Mouse (Mus musculus) brain, embryonic 18.5 days (tissue): Measurements from ENCODE around the gene Npnt.

ENCODE experiments used
- DNase-seq: peaks from one replicate; pipeline ENCODE4 v3.0.0-alpha.2; 2012; ENCODE audit warnings: low read depth, low spot score

The Npnt gene

DNA sequence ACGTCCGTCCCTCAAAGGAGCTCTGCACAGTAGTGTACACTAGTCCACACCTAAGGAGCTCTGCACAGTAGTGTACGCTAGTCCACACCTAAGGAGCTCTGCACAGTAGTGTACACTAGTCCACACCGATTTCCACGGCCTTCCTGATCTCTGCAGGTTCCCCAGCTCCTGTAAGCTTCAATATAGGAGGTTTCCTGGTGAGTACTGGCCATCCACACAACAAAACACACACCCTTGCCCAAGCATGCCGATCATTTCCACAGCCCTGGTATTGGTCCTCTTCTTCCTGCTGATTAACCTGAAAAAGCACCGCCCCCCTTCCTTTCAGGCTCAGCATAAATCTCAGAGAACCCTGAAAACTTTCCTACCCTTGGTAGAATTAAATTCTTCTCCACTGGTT, 57.6 kb downstream of the Npnt start:
- DNase-seq = no peak

DNA sequence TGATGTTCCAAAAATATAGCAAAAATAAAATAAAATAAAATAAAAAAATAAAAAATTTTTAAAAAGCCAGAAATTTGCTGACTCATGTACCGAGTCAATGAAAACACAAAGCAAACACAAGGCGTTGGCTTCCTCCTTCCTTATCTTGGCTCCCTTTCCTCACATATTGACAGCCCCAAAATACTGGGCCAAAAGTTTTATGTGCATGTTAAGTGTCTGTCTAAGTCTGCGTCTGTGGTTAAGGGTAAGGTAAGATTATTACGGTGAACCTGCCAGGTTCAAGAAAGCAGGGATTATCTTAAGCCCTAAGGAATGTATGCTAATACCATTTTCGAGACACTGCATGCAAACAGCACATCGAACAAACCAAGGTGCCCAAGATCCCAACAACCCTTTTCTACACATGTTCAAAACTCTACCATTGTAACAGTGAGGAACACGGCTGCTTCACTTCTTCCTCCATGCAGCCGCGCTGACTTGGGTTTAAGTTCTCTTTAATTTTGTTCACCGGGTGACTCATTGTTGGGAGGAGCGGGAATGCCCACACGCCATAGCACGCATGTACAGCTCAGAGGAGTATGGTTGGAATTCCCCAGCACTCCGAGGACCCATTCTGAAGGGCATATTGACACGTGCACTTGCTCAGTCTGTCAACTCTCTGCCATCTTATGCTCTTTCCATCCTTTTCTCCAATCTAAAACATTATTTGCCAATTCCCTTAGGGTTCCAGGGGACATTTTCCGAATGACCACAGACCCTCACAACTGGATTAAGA, 62.8 kb downstream of the Npnt start:
- no peak for DNase-seq

DNA sequence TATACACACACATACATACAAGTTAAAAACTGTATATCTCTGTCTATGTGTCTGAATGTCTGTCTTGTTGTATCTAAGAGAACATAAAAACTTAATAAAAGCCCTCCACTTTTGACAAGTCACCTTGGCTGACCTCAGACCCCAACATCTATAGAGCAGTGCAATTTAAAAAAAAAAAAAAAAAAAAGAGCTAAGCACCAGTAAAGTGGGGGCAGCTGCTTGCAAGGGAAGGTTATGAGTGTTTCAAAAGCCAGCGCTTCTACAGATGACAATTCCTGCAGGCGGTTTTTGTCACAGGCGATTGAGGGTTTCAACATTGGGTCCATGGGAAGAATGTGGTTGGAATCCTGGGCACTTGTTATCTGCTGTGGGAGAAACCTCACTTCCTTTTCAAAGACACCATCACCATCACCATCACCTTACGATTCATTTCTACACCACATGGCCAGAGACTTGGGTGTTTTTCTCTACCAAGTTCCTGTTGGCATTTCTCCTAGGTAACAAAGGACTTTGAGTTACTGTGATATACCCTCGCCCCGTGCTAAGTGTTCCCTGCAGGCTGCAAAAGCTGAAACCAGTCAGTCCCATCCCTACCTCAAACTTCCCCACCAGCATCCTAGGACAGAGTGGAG, 63.6 kb downstream of the Npnt start:
- no peak for DNase-seq

DNA sequence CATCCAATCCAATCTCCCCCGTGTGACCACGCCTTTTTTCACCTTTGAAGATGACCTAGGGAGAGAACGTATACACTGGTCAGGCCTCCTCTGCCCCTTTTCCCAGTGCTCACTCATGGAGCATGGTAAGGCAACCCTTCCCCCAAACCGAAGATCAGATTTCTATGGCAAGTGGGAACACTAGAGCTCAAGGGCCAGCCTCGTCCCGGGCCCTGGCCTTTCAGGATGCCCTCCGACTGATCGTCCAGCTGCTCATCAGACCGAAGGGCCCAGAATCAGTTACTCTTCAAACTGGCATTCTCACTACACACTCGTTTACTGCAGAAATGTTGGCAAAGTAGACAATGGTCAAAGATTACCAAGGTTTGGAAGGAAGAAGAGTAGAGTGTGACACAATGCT, 65.6 kb downstream of the Npnt start:
- DNase-seq = no peak

DNA sequence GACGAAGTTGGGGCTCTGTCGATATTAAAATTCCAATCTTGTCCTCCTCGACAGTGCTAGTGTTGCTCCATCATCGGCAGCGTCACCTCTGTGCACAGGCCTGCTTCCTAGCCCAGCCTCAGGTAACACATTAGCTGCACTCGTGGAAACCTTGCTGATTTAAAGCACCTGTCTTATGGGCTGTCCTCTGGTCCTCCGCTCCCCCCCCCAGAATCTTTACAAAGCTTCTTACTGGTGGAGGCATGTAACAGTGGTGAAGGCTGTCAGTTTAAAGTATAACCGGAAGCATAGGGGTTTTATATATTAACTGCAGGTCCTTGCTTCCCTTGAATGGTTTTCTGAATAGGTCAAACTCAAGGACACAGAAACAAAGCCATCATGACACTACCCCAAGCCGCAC, 66.8 kb downstream of the Npnt start:
- DNase-seq = no peak

DNA sequence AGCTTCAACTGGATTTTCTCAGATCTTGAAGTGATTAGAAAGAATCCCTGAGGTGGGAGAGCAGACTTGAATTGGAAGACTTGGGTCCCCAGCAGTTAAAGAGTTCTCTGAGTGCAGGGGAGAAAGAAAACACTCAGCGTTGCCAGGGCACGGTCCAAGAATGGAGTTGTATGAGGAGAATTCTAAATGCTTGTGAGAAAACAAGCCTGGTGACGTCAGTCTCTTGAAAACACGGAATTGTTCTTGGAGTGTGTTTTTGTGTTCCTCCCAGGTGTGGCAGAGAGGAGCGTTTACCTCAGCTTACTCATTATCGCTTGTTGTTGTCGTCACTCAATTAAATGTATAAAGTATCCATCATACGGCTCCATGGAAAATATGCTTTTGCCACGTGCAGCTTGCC, 69.3 kb downstream of the Npnt start:
- DNase-seq = no peak

DNA sequence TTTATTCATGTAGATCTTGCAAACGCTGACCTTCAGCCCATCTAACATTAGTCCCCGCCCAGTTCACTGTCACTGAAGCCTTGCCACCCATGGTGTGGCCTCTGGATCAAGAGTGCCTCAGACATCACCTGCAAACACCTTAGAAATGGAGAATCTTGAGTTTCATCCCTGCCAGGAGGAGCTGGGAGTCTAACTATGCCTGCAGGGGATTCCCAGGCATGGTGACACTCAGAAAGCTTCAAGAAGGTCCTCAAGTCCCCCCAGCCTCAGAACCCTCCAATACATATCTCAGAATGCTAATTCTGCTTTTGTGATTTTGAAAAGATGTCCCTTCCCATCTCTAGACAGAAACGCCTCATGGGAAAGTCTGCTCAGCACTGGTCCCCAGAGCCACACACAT, 69.7 kb downstream of the Npnt start:
- no peak for DNase-seq

DNA sequence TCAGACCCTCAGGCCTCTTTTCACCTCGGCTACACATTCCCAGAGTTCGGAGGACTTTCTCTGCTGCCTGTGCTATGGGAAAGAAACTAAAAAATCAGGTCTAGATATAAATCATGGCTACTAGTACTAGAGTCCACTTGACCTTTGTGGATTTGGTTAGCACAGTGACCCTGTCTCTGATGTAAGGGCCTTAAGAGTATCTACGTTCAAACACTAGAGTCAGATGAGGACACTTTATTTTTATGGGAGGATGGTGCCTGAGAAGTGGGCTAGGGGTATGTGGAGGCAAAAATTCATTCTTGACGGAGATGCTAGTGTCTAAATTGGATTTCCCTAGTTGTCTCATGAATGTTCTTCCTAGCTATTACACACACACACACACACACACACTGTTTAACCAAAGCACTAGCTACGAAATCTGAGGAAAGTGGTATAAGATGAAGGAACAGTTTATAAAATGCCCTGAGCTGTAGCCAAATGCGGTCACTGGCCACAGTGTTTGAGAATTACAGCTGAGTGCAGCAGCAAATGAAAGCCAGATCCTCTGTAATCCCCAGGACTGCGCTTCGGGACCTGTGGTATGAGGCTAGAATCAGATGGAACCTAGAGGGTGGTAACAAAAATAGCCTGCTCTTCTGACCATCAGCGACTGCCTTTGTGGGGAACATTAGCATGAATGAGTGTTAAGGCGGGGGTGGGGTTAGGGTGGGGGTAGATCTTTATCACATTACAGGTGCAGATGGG, 73.0 kb downstream of the Npnt start:
- DNase-seq = no peak

DNA sequence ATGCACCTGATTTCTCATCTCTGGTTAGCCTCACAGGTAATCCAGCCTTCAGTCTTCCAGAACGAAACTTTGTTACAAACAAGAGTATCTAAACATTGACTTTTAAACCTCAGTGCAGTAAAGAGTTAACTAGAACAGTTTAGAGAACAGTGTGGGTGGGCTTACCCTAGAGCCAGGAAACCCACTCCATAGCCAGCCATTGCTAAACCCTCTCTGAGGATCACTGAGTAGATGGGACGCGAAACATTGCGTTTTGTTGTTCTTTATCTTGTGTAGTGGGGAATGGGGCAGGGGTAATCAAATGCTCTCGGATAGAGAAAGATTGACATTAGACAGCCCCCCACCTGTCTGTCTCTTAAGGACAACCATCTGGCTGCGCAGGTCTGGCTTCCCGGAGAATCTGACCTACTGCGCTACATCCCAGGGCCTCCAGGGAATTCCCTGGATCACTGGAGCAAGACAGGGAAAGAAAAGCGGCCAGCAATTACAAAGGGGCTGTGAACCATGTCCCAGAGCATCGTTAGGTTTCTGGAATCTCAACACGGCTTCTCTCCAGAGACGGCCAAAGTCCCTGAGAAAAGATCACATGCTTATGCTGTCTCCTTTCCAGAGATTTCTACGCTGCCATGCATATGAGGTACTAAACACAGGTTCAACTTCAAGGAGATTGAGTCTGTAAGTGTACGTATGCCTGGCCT, 73.9 kb downstream of the Npnt start:
- no peak for DNase-seq

DNA sequence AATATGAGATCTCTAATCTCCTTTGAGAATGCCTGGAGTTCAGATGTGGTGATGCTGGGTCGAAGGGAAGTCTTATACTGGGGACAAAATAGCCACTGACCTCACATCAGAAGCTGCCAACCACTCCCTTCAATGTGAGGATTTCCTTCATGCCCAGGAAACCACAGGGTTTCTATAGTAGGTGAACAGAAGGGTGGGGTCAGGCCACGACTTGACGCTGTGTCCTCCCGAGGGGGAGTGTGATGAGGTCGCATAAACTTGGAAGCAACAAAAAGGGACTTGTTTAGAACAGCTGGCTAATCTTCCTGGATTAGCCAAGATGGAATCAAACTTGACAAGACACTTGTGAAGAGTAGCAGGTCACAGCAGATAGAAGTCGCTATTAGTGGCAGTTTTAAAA, 76.8 kb downstream of the Npnt start:
- no peak for DNase-seq

DNA sequence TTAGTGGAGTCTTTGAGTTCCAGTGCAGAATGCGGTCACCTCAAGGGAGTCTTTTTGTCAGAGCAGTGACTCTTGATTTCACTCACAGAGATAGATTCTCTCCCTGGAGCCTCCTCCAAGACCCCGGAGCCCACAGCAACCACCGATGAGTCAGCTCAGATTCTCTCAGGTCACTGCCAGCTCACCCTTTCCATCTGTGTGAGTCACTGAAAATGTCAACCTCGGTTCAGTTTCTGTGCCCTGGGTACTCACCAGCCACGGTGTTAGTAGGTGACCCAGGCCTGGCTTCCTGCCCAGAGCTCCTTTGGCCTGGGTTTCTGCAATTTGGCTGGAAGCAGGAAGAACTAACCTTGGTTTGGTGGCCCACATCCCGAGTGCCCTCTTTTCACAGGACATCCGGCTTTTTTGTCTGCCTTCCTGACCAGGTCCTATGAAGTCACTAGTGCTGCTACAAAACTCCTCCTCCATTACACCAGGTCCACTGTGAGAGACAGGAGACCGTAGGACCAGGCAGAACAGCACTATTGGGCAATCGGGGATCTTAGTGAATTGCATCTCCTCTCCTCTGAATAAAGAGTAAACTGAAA, 78.7 kb downstream of the Npnt start:
- no peak for DNase-seq

DNA sequence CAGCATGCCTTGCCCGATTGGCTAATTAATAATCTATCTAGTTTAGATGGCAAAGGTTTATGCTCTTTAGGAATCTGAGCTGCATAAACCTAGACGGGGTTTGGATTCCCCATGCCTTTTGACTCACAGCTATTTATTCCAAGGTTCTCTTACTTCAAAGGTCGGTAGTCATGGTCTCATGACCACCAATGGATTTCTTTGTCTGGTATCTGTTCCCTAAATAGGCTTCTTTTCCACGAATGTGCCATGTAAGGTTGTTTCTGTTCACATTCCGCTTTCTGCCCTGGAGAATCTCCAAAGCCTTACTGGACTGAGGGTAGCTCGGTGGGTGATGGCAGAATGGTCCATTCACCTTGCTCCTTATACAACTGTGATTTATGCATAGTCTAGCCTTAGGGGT, 80.0 kb downstream of the Npnt start:
- no peak for DNase-seq

DNA sequence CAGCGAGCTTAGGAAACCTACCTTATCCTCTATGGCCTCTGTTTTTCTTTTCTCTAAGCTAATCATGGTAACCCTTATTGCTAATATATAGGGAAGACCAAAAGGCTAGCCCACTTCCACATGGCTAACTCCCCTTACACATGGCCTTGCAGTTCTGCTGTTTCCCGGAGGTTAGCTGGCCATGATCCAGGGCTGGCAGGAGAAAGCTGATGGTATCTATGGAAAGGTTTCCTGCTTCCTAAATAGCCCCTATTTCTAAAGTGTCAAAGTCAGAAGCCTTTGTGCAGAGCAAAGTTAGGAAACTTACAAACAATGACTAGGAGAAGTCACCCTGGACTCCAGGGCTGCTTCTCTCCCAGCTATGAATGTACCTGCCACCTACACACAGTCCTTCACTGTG, 81.3 kb downstream of the Npnt start:
- no peak for DNase-seq

DNA sequence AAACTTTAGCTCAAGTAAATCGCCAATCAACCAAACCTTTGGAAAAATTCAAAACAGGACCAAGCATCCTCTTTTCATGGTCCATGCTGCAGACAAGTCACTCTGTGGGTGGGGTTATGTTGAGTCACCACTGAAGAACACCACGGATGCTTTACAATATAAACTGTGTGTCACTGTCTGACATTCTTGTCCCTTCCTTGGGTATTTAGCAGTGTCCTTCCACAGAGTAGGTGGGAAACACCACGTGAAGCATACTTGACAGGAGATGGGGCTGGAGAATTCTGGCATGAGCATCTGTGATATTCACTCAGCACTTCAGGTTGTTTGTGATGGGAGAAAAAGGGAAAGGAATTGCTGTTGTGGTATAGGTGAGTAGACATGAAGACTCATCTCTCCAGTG, 83.1 kb downstream of the Npnt start:
- DNase-seq = no peak

DNA sequence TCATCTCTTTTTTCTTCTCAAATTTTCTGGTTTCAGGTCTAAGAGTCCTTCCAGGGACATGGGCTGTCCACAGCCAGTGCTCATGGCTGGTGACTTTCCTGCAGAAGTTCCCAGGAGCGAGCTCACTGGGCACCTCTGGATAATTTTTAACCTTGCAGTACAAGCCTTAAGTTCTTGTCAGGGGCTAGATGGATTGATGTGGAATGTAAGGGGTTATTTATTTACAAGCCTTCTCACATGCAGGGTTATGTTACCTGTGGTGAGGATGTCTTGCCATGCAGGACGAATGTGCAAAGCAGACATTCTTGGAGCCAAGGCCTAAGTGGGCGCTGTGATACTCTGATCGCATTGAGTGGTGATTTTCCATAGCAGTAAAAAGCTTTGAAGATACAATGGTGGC, 84.5 kb downstream of the Npnt start:
- no peak for DNase-seq

DNA sequence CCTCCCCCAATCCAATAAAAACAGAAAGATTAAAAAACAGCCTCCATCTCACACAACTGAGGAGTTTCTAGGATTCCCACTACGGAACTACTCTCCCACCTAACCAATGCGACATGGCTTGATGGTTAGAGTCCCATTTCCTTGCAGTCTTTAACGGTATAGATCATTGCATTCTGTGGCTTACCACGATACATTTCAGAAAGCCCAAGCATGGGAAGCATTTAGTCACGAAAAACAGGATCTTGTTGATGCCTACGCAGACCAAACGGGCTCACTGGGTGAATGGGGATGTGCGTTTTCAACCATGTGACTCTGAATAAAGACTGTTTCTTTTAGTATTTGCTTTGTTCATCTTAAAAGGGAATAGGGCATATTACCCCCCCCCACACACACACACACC, 85.1 kb downstream of the Npnt start:
- DNase-seq = no peak

DNA sequence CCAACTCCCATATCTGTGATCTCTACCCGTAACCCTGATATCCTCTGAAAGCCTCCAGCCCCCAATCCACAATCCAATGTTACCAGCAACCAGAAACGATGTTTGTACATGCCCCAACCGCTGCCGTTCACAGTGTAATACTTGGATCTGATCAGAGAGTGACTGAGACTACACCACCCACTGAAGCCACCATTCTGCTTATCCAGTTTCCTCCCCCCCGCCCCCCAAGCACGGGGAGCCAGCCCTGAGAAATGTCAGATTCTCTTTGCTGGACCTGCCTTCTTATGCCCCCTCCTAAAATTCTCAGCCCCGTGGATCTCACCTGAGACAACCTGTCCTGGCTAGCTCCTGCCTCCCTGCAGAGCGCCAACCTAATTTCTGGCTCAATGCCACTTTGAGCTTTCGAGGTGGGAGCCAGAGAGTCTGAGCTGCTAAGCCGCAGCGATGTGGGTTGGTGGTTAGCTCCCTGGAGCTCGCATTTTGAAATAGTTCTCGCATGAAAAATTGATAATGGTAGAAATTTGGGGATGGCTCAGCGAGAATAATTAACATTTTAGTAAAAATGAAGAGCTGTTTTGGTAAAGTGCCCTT, 85.7 kb downstream of the Npnt start:
- DNase-seq = no peak

DNA sequence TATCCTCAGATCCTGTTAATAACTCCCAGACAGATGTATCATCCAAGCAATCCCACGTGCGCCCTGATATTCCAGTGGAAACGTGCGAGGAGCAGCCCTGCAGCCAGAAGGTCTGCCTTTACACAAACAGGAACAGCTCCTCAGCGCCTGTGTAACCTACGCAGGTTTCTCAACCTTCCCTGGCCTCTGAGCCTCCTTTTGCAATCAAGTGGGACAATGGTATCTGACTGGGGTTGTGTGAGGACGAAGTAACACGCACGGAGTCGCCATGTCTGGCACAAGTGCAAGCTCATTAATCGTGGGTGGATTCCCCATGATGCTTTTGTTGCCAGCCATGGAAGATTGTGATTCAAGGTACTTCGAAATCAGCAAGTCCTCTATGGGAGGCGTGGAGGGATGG, 86.2 kb downstream of the Npnt start:
- no peak for DNase-seq

DNA sequence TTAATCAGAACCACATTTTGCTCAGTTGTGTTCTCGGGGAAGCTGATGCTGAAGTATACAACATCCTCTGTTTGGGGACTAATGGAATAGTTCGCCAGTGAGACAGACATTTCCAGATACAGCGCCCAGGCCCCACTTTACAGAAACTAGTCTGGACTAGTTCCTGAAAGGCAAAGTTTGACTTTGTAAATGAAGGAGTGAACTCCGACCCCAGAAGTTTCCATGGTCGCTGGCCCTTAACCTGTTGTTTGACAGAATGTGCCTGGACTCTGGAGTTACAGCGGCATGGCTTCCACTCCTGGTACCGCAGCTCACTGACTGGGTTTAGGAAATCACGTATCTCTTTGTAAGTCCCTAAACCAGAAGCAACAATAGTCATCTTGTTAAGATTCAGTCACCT, 89.3 kb downstream of the Npnt start:
- DNase-seq = no peak

DNA sequence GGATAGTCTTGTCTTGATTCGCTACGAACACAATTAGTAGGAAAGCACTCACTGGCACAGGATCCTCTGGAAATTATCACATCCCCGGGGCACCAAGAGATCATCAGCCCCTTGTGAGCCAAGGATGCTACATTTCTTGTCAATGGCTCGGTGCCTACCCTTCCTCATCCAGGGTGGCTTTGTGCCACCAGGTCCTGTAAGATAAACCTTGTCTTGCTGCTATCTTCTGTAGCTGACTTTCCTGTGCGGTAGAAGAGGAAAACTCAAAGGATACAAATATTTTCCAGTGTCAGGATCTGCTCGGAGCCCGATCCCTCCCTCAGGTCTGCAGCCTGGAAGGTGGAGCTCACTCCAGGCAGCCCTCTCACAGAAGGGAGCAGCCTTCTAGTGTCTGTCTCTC, 90.5 kb downstream of the Npnt start:
- DNase-seq = no peak

DNA sequence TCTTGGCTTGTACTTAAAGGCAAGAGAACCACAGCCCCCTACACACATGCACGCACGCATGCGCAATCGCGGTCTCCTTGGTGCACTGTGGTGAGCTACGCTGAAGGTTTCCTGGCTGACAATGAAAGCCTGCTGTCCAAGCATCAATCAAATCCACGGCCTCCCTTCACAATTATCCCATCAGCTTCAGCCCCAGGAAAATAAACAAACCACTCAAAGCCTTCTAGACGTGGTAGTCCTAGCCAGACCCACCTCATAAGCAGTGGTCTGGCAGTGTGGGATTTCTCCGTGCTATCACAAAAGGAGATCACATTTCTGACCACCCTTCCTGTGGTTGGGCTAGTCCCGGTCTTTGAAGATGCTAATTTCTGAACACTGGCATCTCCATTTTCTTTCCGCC, 91.2 kb downstream of the Npnt start:
- no peak for DNase-seq

DNA sequence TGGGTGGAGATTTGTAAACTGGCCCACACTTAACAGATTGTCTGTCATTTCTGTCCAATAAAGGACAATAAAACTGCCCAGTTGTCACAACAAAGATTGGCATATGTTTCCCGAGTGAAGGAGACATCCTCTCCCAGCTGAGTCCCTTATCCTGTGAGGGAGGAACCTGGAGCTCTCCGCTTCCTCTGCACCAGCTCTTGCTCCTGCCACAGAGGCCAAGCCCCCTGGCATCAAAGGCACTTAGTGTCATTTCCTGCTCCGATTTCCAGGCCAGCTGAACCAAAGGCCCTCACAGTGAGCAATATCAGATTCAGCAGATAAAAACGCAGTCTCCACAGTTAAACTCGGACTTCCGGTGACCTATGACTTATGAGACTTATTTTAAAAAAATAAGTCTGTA, 93.4 kb downstream of the Npnt start:
- no peak for DNase-seq
